Mouse (Mus musculus) adipocyte (in vitro differentiated cells): Measurements from ENCODE around the gene Atp1b3.
"Not testable (repeated sequence)": the region's sequence is repeated elsewhere in the genome, so short reads cannot be mapped to it uniquely, and the experiment has no call there.

Experiments
- DNase-seq: peaks from one replicate; pipeline ENCODE4 v3.0.0-alpha.2; 2016; ENCODE audit warnings: low spot score

Gene Atp1b3

GRCm38 (mm10) chr9:96364141-96364838 lies at the start of gene Atp1b3:
TSS of gene Atp1b3 (minus strand) at chr9:96364442.
- peak; percentile 93 for DNase-seq

- no peak for DNase-seq
Observed at GRCm38 (mm10) chr9:96412821-96413405, 48.7 kb upstream of the Atp1b3 start.

DNA sequence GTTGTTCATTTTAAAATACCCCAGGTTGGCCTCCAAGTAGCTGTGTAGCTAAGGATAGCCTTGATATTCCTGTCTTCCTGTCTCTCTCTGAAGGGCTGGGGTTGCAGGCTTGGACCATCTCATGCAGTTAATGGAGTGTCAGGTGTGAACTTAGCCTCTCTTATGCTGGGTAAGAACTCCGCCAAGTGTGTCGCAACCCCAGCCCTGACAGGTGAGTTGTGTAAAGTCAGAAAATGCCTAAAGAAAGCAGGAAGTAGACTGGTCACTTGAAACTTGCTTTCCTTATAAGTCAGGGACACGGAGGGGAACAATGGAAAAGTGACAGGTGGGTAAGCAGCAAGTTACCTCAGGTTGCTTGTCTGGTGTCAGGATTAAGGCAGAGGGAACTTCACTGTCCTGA lies 40.1 kb upstream of the Atp1b3 start:
- DNase-seq: no peak

DNA sequence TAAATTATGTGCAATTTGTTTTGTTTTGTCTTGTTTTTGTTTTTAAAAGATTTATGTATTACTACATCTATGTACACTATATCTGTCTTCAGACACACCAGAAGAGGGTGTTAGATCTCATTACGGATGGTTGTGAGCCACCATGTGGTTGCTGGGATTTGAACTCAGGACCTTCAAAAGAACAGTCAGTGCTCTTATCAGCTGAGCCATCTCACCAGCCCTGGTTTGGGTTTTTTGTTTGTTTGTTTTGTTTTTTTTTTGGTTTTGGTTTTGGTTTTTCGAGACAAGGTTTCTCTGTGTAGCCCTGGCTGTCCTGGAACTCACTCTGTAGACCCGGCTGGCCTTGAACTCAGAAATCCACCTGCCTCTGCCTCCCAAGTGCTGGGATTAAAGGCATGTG lies 35.7 kb upstream of the Atp1b3 start:
- not testable (repeated sequence) for DNase-seq

GRCm38 (mm10) chr9:96399425-96399878 lies 35.2 kb upstream of the Atp1b3 start:
- DNase-seq: no peak

- DNase-seq: no peak
Observed at GRCm38 (mm10) chr9:96398614-96399013, 34.4 kb upstream of the Atp1b3 start.

DNA sequence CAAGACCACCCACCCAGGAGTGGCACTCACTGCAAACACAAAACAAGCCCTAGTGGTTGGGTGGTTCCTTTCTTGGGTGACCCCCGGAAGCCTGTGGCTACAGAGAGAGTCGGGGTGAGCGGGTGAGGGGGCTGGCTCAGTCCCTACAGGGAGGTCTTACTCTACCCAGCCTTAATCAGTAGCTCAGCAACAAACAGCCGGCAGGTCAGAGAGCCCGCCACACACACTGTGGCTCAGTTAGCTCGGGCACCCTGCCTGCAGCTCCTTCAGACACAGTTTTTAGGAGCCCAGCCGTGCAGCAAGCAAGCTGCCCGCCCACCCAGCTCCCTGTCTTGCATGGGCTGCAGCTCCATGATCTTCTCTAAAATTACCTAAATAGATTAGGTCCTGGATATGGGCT lies 33.9 kb upstream of the Atp1b3 start:
- DNase-seq: no peak

GRCm38 (mm10) chr9:96394910-96395690 lies 30.9 kb upstream of the Atp1b3 start:
- no peak for DNase-seq

- no peak for DNase-seq
Observed at GRCm38 (mm10) chr9:96393731-96394235, 29.5 kb upstream of the Atp1b3 start.

DNA sequence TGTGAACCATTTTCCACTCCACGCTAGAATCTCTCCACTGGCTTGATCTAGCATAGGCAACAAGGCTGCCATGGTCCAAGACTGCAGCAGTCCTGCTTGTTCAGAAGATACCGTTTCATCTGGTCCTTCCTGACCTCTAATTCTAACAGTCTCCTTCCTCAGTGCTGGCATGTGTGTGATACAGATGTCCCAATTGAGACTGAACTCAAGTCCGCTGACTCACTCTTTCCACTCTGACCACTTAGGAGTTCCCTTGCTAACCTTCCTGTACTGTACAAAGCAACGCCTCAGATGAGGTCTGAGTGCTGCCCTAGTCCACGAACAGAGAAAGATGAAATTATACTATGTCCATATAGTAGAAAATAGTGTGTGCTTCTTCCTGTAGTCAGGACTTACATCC lies 28.9 kb upstream of the Atp1b3 start:
- DNase-seq: no peak

DNA sequence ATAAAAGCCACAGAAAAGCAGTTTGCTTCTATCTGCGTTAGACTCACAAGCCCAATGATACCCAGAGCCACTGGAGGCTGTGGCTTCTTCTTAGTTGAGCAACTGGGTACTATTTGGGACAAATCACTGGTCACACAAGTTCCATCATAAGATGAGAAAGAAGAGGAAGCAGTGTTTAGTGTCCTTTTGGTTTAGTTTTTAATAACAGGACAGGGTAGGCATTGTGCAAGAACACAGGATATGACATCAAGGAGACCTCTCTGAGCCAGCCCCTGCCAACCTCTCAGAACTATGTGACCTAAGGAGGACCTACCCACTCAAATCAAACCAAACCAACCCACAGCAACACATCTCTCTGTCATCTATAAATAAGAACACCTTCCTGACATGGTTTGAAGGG lies 27.7 kb upstream of the Atp1b3 start:
- no peak for DNase-seq

DNA sequence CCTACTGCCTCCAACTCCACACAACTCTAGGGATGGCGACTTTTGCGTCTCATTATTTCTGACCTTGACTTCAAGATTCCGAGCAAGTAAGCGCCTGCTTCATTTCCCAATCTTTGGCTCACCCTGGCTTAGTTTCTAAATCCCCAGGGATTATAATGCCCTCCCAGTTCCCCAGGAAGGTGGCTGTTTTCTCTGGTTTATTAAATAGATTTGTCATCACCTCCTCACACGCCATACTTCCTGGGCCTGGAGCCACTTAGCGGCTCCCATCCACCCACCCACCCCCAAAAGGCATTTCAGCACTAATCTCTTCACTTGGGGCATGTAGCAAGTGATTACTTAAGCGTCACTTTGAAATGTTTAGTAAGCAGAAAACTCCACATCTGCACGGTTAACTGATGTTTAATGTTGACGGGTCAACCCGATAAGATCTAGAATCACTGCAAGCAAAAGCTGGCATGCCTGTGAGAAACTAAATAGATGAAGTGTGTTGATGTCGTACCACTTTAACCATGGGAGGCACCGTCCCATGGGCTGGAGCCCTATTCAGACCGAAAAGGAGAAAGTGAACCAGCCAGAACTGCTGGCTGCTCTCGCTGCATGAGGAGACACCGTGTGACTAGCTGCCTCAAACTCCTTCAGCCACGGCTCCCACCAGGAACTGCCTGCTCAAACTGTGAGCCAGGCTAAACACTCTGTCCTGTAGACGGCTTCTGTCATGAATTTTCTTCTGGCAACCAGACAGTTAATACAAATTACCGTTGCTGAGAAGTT lies 19.7 kb upstream of the Atp1b3 start:
- DNase-seq: peak; percentile 29

DNA sequence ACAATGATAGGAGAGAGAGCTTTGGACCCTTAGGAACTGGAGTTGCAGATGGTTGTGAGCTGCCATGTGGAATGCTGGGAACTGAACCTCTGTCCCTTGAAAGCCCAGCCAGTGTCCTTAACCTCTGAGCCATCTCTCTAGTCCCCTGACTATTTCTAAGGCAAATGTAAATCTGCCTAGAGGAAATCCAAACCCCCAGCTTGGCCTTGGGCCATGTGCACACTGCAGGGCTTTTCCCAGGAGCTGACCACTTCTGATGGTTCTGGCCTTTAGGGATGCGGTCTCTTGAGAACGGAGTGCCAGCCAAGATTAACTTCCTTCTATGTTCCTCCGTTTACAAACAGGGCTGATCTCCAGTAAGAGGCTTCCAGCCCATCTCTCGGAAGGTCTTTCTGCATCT lies 18.5 kb upstream of the Atp1b3 start:
- DNase-seq: no peak

DNA sequence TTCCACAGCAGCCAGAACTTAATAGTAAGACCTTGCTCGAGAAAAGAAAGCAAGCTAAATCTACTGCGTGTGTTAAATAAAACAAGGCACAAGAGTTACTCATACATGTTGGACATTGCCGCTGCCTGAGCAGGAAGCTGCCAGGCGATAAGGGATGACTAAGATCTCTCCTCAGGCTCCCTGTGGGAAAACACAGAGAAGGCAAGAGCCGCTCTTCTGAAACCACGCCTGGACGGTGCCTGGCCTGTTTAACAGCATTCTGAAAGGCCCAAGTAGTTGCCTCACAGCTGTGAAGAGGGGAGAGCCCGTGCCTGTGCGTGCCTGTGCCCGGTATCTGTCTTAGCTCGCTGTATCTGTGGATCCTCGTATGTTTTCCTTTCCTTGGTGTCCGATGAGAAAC lies 17.2 kb upstream of the Atp1b3 start:
- peak; percentile 56 for DNase-seq

- no peak for DNase-seq
Observed at GRCm38 (mm10) chr9:96379551-96379950, 15.3 kb upstream of the Atp1b3 start.

GRCm38 (mm10) chr9:96378747-96379146 lies 14.5 kb upstream of the Atp1b3 start:
- DNase-seq: no peak

- DNase-seq: no peak
Observed at GRCm38 (mm10) chr9:96377096-96377495, 12.9 kb upstream of the Atp1b3 start.

GRCm38 (mm10) chr9:96375819-96376218 lies 11.6 kb upstream of the Atp1b3 start:
- no peak for DNase-seq

- DNase-seq: no peak
Observed at GRCm38 (mm10) chr9:96371075-96371474, 6.8 kb upstream of the Atp1b3 start.

- DNase-seq: no peak
Observed at GRCm38 (mm10) chr9:96369654-96370384, 5.6 kb upstream of the Atp1b3 start.

- peak; percentile 73 for DNase-seq
Observed at GRCm38 (mm10) chr9:96365271-96365872, 1.1 kb upstream of the Atp1b3 start.
